Mouse (Mus musculus): ENCODE results near the gene Pex11a. TPM values are rescaled to one million over a fixed set of nuclear protein-coding genes. Genes with fewer than 3 reads are reported as not detected.
A peak's percentile ranks its signal among the peaks of the same experiment; 100 is the strongest.

Pex11a gene
- polyA plus RNA-seq, 1 experiment from 2014 or later = 15.1 TPM

GRCm38 (mm10) chr7:79744051-79744450, 1.1 kb upstream of the Pex11a start:
- no peak overlapping the region for H3K4me3 ChIP-seq (ENCODE audit: low read depth, low read length)
- peaks cover 6% of the 10 kb centered on the region for H3K4me1 ChIP-seq (ENCODE audit: control insufficient read depth, insufficient read depth, low read length)
- H3K9ac ChIP-seq (ENCODE audit: low read length) = no peak overlapping the region
- H3K27ac ChIP-seq (ENCODE audit: low read depth, low read length) = no peak overlapping the region
- DNase-seq (ENCODE audit: low spot score) = no peak
- ATAC-seq = no peak
- H3K9me3 ChIP-seq (replicated peaks; ENCODE audit: control insufficient read depth, low read length) = no peaks in the 10 kb centered on the region
- 91% methylated on average over 9 of the region's 9 CpGs for WGBS
- no peak overlapping the region for H3K4me2 ChIP-seq (ENCODE audit: low read length)
- H3K36me3 ChIP-seq (ENCODE audit: control insufficient read depth, insufficient read depth, low read length) = no peaks in the 10 kb centered on the region
- no peaks in the 10 kb centered on the region for H3K27me3 ChIP-seq (replicated peaks; ENCODE audit: control insufficient read depth, insufficient read depth, low read length)

GRCm38 (mm10) chr7:79742277-79742658, 663 bp downstream of the Pex11a start:
- 22% methylated on average over 11 of the region's 11 CpGs for WGBS
- DNase-seq (ENCODE audit: low spot score) (no peak), ATAC-seq (no peak)
- Histone ChIP-seq H3K9me3 (replicated peaks; ENCODE audit: control insufficient read depth, low read length) (no peaks in the 10 kb centered on the region), H3K4me1 (ENCODE audit: control insufficient read depth, insufficient read depth, low read length) (peaks cover 6% of the 10 kb centered on the region), H3K9ac (ENCODE audit: low read length) (peak overlapping the region; percentile 70), H3K36me3 (ENCODE audit: control insufficient read depth, insufficient read depth, low read length) (peaks cover 5% of the 10 kb centered on the region), H3K27ac (ENCODE audit: low read depth, low read length) (no peak overlapping the region), H3K4me2 (ENCODE audit: low read length) (peak overlapping the region; percentile 97), H3K27me3 (replicated peaks; ENCODE audit: control insufficient read depth, insufficient read depth, low read length) (no peaks in the 10 kb centered on the region), H3K4me3 (ENCODE audit: low read depth, low read length) (peak overlapping the region; percentile 69)

GRCm38 (mm10) chr7:79740279-79740678, 2.7 kb downstream of the Pex11a start:
- WGBS = 82% methylated on average over 4 of the region's 4 CpGs
- Histone ChIP-seq H3K27ac (ENCODE audit: low read depth, low read length) (no peak overlapping the region), H3K4me3 (ENCODE audit: low read depth, low read length) (no peak overlapping the region), H3K4me2 (ENCODE audit: low read length) (no peak overlapping the region), H3K27me3 (replicated peaks; ENCODE audit: control insufficient read depth, insufficient read depth, low read length) (no peaks in the 10 kb centered on the region), H3K36me3 (ENCODE audit: control insufficient read depth, insufficient read depth, low read length) (peaks cover 17% of the 10 kb centered on the region), H3K9me3 (replicated peaks; ENCODE audit: control insufficient read depth, low read length) (no peaks in the 10 kb centered on the region), H3K4me1 (ENCODE audit: control insufficient read depth, insufficient read depth, low read length) (peaks cover 6% of the 10 kb centered on the region), H3K9ac (ENCODE audit: low read length) (no peak overlapping the region)
- DNase-seq (ENCODE audit: low spot score) (no peak), ATAC-seq (no peak)

DNA sequence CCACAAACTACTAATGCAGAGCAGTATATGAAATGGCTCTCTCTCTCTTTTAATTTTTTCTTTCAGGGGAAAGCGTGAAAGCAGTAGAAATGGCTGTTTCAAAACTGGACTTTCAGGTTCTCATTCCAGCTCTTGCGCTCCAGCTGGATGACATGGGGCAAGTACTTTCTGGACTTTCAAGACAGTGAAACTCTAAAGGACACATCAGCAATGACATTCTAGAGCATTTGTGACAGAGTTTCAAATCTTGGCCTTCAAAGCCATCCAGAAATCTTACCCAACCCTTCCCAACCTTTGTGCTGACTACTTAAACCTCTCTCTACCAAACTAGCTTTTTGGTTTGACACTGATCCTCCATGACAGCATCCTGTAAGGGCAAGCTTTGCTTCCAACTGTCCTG, 4.0 kb downstream of the Pex11a start:
- peaks cover 6% of the 10 kb centered on the region for H3K4me1 ChIP-seq (ENCODE audit: control insufficient read depth, insufficient read depth, low read length)
- ATAC-seq = no peak
- WGBS = 93% methylated on average over 2 of the region's 2 CpGs

DNA sequence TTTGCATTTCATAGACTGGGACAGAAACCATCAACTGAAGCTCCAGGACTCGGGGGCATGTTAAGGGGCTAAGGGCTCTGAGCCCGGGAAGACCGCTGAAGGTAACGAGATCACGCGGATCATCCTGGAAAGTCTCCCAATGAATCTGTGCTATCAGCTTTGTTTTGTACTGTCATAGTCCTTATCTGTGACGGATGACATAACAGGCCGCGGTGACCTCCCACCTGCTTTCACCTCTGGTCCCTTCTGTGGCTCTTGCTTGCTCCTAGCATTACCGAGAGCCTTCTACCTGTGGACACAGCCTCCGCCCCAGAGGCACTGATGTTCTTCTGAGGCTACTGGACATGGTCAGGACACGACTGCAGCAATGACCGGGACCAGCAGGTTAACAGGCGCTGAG, 6.4 kb downstream of the Pex11a start:
- Histone ChIP-seq H3K4me1 (ENCODE audit: control insufficient read depth, insufficient read depth, low read length) (no peaks in the 10 kb centered on the region), H3K9me3 (replicated peaks; ENCODE audit: control insufficient read depth, low read length) (no peaks in the 10 kb centered on the region), H3K27me3 (replicated peaks; ENCODE audit: control insufficient read depth, insufficient read depth, low read length) (no peaks in the 10 kb centered on the region), H3K9ac (ENCODE audit: low read length) (no peak overlapping the region), H3K27ac (ENCODE audit: low read depth, low read length) (no peak overlapping the region), H3K4me3 (ENCODE audit: low read depth, low read length) (no peak overlapping the region), H3K36me3 (ENCODE audit: control insufficient read depth, insufficient read depth, low read length) (peaks cover 21% of the 10 kb centered on the region), H3K4me2 (ENCODE audit: low read length) (no peak overlapping the region)
- ATAC-seq (no peak), DNase-seq (ENCODE audit: low spot score) (no peak)
- WGBS = 93% methylated on average over 14 of the region's 14 CpGs

More for the DNA sequence above, 4.0 kb downstream of the Pex11a start:
- H3K9ac ChIP-seq (ENCODE audit: low read length) = no peak overlapping the region
- no peaks in the 10 kb centered on the region for H3K9me3 ChIP-seq (replicated peaks; ENCODE audit: control insufficient read depth, low read length)
- H3K36me3 ChIP-seq (ENCODE audit: control insufficient read depth, insufficient read depth, low read length) = peaks cover 21% of the 10 kb centered on the region
- no peak for DNase-seq (ENCODE audit: low spot score)
- H3K27ac ChIP-seq (ENCODE audit: low read depth, low read length) = no peak overlapping the region
- no peak overlapping the region for H3K4me3 ChIP-seq (ENCODE audit: low read depth, low read length)
- no peaks in the 10 kb centered on the region for H3K27me3 ChIP-seq (replicated peaks; ENCODE audit: control insufficient read depth, insufficient read depth, low read length)
- H3K4me2 ChIP-seq (ENCODE audit: low read length) = no peak overlapping the region

- Histone ChIP-seq H3K9ac (ENCODE audit: low read length) (no peak overlapping the region), H3K4me3 (ENCODE audit: low read depth, low read length) (no peak overlapping the region), H3K27ac (ENCODE audit: low read depth, low read length) (no peak overlapping the region), H3K36me3 (ENCODE audit: control insufficient read depth, insufficient read depth, low read length) (peaks cover 21% of the 10 kb centered on the region), H3K9me3 (replicated peaks; ENCODE audit: control insufficient read depth, low read length) (no peaks in the 10 kb centered on the region), H3K4me1 (ENCODE audit: control insufficient read depth, insufficient read depth, low read length) (no peaks in the 10 kb centered on the region), H3K4me2 (ENCODE audit: low read length) (no peak overlapping the region), H3K27me3 (replicated peaks; ENCODE audit: control insufficient read depth, insufficient read depth, low read length) (no peaks in the 10 kb centered on the region)
- no peak for ATAC-seq
- whole genome bisulfite sequencing = 78% methylated on average over 8 of the region's 8 CpGs
- DNase-seq (ENCODE audit: low spot score) = no peak
These were observed 8.4 kb downstream of the Pex11a start for GRCm38 (mm10) chr7:79734563-79734962.

DNA sequence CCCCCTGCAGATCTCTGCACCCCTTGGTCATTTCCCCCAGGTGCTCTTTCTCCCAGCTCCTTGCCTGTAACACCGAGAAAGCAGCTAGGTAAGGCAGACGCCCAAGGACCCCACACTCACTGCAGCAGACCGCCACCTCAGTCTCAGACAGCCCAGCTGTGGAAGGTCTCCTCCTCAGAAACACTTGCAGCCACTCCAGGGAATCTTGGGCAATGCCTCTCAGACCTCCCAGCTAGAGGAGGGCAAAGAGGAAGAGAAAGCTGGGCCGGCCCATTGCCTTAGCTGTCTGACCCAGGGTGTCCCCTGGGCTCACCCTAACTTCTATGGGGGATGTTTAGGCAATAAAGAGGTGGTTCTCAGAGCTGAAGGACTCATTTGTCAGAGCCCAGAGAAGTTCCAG, 10.3 kb downstream of the Pex11a start, which contains the start of gene Plin1:
Gene Plin1, minus strand, starts transcription at position 282 of the 400 bp plus-strand sequence.
- DNase-seq (ENCODE audit: low spot score) = no peak
- Histone ChIP-seq H3K27ac (ENCODE audit: low read depth, low read length) (no peak within 1 kb of the TSS), H3K4me3 (ENCODE audit: low read depth, low read length) (no peak within 1 kb of the TSS), H3K27me3 (replicated peaks; ENCODE audit: control insufficient read depth, insufficient read depth, low read length) (no peaks in the 10 kb centered on the region), H3K9ac (ENCODE audit: low read length) (no peak within 1 kb of the TSS), H3K9me3 (replicated peaks; ENCODE audit: control insufficient read depth, low read length) (no peaks in the 10 kb centered on the region), H3K36me3 (ENCODE audit: control insufficient read depth, insufficient read depth, low read length) (peaks cover 20% of the 10 kb centered on the region), H3K4me1 (ENCODE audit: control insufficient read depth, insufficient read depth, low read length) (no peaks in the 10 kb centered on the region), H3K4me2 (ENCODE audit: low read length) (no peak within 1 kb of the TSS)
- WGBS = 66% methylated on average over 4 of the region's 4 CpGs
- no peak for ATAC-seq

DNA sequence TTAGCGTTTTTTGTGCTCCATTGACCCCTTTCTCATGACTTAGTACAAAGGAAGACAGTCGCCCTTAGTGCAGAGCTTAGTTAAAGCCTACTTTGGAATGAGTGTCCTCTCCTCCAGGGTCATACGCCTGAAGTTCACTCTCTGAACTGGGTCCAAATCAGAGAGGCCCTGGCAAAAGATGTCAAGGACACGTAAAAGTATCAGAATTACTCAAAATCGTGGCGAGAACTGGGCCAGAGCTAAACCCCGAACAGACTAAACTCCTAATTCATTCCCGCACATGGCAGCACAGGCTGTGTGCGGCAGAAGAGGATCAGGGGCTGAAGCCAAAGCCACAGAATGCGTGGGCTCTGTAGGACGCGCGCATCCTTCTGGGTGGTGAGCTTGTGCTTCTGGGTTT, 11.5 kb downstream of the Pex11a start:
- no peak for ATAC-seq

DNA sequence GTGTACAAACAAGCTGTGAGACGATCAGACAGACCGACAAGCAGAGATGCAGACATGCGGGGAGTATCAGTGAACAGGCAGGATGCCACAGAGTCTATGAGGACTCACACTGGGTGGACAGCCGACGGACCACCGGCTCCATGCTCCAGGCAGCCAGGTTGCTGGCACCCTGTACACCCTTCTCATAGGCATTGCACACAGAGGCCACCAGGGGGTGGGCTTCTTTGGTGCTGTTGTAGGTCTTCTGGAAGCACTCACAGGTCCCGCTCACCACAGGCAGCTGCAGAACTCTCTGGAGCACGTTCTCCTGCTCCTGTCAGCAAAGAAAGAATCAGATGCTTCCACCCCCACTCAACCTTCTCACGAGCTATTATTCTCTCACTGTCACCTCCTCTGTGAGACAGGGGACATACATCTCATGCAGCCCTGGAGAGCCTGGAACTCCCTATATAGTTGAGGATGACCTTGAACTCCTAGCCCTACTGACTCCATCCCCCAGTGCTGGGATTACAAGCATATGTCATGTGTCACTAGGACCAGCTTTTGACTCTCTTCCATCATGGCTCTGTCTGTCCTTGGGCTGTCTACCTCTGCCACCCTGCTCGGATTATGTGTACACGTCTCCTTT, 13.1 kb downstream of the Pex11a start:
- Histone ChIP-seq H3K4me3 (ENCODE audit: low read depth, low read length) (no peak overlapping the region), H3K9me3 (replicated peaks; ENCODE audit: control insufficient read depth, low read length) (no peaks in the 10 kb centered on the region), H3K9ac (ENCODE audit: low read length) (no peak overlapping the region), H3K4me1 (ENCODE audit: control insufficient read depth, insufficient read depth, low read length) (no peaks in the 10 kb centered on the region), H3K36me3 (ENCODE audit: control insufficient read depth, insufficient read depth, low read length) (0 out of 2 replicates have a peak, but pooled peaks cover 3% of the 10 kb centered on the region), H3K27ac (ENCODE audit: low read depth, low read length) (no peak overlapping the region), H3K27me3 (replicated peaks; ENCODE audit: control insufficient read depth, insufficient read depth, low read length) (no peaks in the 10 kb centered on the region), H3K4me2 (ENCODE audit: low read length) (no peak overlapping the region)
- WGBS = 66% methylated on average over 11 of the region's 11 CpGs
- peak; percentile 17; the same call in 1 of the 2 replicates for ATAC-seq
- peak; percentile 27 for DNase-seq (ENCODE audit: low spot score)

More for the DNA sequence above, 11.5 kb downstream of the Pex11a start:
- 69% methylated on average over 13 of the region's 13 CpGs for WGBS
- Histone ChIP-seq H3K4me3 (ENCODE audit: low read depth, low read length) (no peak overlapping the region), H3K36me3 (ENCODE audit: control insufficient read depth, insufficient read depth, low read length) (0 out of 2 replicates have a peak, but pooled peaks cover 9% of the 10 kb centered on the region), H3K9ac (ENCODE audit: low read length) (no peak overlapping the region), H3K4me2 (ENCODE audit: low read length) (no peak overlapping the region), H3K9me3 (replicated peaks; ENCODE audit: control insufficient read depth, low read length) (no peaks in the 10 kb centered on the region), H3K27ac (ENCODE audit: low read depth, low read length) (no peak overlapping the region), H3K27me3 (replicated peaks; ENCODE audit: control insufficient read depth, insufficient read depth, low read length) (no peaks in the 10 kb centered on the region), H3K4me1 (ENCODE audit: control insufficient read depth, insufficient read depth, low read length) (no peaks in the 10 kb centered on the region)
- no peak for DNase-seq (ENCODE audit: low spot score)

Data from forebrain, embryonic 14.5 days (tissue).